Mouse (Mus musculus) kidney, adult 9 months (tissue): ENCODE data around the gene Alg5.
"Not testable (repeated sequence)": the region's sequence is repeated elsewhere in the genome, so short reads cannot be mapped to it uniquely, and the experiment has no call there.

Experiments used
- DNase-seq: peaks from one replicate; pipeline ENCODE4 v3.0.0; 2022

The Alg5 gene

GRCm38 (mm10) chr3:54741965-54742364 is 6.6 kb downstream of the Alg5 start:
- no peak for DNase-seq

GRCm38 (mm10) chr3:54745799-54746198 is 10.5 kb downstream of the Alg5 start:
- peak; percentile 23 for DNase-seq

DNA sequence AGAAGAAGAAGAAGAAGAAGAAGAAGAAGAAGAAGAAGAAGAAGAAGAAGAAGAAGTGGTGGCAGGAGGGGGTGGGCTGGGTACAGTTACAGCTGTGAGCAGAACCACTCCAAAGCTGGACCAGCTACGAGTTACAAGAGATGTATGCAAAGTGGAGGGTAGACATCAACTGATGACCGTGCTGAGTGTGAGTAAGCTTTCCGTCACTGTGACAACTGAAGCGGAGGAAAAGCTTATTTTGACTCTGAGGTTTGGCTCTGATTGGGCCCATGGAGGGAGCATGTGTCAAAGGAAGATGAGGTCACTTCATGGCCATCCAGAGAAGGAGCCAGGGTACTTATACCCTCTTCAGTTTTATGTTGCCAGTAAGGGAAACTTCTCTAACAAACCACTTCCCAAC is 18.1 kb downstream of the Alg5 start:
- DNase-seq = no peak

DNA sequence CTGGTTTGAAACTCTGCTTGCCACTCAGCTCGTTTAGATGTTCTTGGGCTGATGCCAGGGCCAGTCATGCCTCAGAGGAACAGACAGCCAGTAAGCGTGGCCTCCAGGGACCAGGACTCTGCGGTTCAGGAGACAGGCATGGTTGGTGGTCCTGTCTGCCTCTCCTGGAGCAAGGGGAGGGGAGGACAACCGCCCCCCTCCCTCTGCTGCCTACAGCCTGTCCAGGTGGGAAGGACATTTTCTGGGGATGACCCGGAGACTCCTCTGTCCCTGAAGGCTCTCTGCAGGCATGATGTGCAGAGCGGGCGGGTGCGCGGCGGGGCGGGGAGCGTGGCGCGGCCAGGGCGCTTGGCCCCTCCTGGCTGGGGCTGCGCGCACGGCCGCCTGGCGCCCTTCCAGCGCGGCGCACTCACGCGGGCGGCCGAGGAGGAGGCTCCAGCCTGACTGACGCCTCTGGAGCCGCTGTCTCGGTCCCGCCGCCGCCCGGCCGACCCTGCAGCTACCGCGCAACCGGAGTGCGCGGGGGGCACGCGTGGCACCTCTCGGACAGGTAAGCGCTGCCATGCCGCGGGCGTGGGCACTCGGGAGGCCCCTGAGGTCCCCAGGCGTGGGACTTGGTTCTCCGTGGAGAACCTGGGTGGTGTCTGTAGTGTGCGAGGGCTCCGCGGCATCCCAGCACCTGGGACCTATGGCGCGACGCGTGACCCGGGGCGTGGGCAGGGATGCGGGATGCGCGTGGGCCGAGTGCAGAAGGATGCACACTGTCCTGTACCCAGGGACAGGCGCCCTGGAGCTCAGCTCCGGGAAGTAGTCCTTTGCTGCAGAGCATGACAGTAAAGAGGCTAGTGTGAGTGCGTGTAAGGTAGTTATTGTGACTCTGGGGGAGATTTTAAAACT is 20.1 kb downstream of the Alg5 start, which contains the start of gene Smad9:
TSS of gene Smad9 (plus strand) at position 438 of the 897 bp plus-strand sequence.
- peak; percentile 57 for DNase-seq

DNA sequence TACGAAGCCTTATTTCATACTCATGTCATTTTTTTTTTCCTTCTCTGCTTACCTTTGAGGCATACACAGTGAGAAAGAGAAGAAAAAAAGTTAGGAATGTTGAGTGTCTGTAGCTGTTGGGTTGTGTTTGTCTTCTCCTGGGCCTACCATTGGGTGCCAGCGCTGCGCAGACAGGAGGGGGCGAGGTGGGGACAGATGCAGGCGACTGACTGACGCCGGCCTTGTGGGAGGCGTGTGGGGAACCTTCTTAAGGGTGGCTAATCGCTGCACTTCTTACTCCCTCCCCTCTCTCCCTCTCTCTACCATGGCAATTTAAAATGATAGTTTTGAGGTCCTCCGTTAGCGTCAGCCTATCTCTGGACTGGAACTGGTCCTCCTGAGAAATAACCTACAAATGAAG is 20.7 kb downstream of the Alg5 start:
- peak; percentile 11 for DNase-seq

- no peak for DNase-seq
Observed at GRCm38 (mm10) chr3:54757446-54757845, 22.1 kb downstream of the Alg5 start.

- DNase-seq = no peak
Observed at GRCm38 (mm10) chr3:54759211-54759610, 23.9 kb downstream of the Alg5 start.

DNA sequence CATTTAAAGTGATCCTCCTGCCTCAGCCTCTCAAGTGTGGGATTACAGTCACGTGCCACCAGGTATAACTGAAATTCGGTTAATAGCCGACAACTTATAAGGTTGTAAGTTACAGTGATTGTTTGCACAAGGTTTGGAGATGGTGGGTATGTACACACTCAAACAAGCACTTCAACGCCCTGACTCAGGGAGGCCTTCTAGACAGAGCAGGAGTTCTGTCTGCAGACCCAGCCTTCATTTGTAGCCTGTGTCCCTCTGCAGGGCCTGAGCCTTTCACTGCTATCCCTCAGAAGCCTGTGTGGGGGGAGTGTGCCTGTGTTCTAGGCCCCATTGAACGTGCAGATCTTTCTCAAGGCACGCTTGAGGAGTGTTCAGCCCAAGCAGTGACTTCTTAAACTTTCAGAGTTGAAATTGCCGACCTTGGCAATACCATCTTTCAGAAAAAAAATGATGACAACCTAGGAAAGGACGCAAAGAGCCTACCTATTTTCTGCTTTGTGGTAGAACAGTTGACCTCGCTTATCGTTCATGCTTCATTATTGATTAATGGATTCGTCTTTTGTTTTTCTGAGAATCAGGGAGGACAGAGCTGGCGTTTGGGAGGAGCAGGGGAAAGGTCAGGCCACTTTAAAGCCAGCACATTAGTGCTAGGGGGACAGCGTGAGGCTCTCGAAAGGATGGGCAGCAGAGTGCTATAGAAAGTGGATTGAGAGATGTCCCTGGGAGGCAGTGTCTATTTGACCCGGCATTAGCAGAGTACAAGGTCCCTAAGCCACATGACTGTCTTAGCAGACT is 25.2 kb downstream of the Alg5 start:
- no peak for DNase-seq

- no peak for DNase-seq
Observed at GRCm38 (mm10) chr3:54761258-54761657, 25.9 kb downstream of the Alg5 start.

GRCm38 (mm10) chr3:54764418-54764817 is 29.1 kb downstream of the Alg5 start:
- DNase-seq = peak; percentile 43

DNA sequence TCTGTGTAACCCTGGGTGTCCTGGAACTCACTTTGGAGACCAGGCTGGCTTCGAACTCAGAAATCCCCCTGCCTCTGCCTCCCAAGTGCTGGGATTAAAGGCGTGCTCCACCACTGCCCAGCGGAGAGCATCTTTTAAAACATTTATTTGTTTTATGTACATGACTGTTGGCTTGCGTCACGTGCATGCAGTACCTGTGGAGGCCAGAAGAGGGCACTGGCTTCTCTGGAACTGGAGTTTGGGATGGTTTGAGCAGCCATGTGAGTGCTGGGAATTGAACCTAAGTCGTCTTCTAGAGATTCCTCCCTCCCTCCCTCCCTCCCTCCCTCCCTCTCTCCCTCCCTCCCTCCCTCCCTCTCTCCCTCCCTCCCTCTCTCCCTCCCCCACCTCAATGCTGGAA is 30.2 kb downstream of the Alg5 start:
- not testable (repeated sequence) for DNase-seq

DNA sequence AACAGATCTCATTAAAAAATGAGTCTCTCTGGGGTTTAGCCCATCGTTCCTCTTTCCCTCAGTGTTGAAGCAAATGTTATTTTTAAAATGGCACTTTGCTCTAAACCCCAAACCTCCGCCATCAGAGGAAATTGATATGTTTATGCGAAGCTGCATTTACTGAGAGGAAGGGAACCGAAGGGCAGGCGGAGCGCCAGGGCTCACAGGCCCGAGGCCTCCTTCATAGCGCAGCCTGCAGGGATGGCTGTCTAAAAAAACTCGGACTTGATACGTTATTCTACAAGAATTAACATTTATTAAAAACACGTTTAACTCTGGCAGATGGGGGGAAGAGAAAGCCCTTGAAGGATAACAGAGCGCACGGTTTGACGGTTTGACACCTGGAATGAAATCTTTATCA is 30.7 kb downstream of the Alg5 start:
- no peak for DNase-seq

DNA sequence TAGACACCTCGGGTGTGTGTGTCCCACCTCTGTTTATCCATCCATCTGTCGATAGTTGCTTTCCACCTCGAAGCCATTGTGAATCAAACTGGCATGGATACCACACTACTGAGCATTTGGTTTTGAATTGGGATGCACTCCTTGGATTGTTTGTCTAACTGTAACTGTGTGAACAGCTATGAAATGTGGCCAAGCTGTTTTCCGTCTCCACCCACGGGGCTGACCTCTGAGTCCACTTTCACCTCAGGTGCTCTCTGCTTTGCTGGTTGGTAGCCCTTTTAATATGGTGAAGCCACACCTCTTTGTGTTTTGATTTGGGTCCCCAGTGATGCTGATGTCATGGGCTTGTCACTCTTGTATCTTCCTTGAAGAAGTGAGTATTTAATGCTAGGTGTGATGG is 31.5 kb downstream of the Alg5 start:
- no peak for DNase-seq

DNA sequence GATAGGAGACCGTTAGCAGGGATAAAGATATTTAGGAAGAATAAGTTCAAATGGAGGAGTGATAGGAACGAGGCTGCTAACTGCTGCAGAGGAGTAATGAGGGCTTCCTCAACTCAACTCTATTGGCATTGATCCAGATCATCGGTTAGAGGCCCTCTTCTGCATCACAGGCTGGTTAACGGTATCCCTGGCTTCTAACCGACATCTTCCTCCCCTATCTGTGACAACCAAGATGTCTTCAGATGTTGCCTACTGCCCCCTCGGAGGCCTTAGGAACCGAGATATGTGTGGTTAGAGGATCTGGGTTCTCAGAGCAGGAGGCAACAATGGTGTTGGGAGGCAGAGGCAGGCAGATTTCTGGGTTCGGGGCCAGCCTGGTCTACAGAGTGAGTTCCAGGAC is 33.3 kb downstream of the Alg5 start:
- DNase-seq = no peak

DNA sequence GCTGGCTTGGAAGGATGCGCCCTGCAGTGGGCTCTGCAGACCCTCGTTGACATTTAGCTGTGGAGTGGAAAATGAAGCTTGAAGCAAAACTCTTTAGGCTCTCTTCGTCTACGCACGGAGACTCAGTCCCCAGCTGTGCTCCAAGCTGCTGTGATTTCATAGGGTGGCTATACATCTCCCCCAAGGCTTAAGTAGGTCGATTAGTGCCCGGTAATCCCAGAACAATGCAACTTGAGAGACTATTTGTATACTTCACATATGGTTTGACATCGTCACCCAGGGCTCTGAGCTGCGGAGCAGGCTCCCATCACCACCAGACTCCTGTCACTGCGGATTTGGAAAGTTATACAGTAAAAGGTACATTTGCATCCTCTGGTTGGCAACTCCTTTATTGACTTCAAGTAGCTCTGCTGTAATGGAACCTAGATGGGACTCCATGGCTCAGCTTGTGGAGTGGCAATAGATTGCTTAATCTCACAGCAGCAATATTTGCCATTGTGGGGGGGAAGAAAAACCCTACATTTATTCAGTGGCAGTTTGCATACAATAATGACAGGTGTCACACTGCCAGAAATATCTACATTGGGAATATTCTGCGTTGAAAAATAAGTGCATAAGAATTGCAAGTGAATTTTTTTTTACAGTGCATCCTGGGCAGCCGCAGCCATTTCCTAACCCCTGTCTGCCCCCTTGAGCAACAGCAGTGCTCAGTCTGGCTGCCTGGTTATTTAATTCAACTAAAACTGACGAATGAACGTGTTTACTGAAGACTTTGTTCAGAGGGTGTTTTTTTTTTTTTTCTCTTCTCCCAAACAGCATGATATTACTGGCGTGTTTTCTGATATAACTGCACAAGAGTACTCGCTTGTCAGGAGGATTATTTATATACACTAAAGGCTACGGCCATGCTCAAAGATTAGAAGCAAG is 34.3 kb downstream of the Alg5 start:
- no peak for DNase-seq

DNA sequence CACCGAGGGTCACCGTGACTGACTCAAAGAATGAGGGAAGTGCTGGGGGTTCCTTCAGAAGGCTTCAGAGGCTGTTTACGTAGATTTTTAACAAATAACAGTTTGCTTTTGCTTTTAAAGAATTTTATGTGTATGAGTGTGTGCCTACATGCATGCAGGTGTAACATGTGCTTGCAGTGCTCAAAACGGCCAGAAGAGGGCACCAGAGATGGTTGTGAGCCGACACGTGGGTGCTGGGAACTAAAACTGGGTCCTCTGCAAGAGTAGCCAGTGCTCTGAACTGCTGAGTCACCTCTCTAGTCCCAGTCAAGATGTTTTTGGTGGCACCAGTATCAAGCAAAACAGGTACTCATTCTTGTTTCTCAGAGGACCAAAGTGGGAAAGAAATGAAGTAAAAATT is 38.3 kb downstream of the Alg5 start:
- no peak for DNase-seq

DNA sequence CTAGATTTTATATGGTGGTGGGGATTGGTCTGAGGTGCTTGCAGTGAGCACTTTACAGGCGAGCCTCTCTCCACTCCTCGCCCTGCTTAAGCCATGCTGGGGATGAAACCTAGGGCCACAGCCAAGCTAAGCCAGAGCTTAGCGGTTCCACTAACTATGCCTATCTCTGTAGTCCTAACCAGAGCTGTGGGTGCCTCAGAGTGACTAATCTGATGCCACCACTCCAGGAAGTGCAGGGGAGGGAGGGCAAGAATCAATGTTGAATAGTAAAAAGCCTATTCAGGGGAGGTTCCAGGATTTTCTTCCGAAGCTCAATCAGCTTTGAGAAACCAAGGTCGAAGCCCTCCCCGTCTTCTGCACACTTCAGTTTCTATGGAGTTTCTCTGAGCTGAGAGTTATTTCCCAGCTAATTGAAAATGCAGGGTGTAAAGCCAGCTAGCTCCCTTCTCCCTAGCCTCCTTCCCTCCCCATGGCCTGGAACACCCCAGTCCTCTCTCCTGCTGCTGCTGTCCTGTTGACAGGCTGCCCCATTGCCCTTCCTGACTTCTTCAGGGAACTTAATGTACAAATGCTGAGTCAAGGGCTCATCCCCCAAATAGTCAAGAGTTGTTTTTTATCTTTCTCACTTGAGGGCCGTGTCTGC is 40.8 kb downstream of the Alg5 start:
- DNase-seq = no peak

DNA sequence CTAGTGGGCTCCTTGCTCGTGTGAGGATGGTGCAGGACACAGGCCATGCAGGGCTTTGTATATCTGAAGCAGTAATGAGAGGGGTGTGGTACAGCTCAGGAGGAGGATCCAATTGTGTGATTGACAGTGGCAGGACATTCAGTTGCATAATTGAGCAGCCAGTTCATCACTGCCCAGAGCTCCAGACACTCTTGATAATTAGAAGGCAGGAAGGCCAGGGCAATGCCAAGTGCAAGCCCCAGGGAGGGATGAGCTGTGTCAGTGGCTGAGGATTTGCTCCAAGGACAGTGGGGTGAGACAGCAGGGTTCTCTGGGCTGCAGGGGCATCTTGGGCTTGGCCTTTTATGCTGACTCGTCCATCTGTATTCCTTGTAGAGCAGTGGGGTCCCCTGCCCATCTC is 55.3 kb downstream of the Alg5 start:
- DNase-seq = no peak

- DNase-seq = no peak
Observed at GRCm38 (mm10) chr3:54791822-54792677, 56.7 kb downstream of the Alg5 start.

GRCm38 (mm10) chr3:54793762-54794161 is 58.4 kb downstream of the Alg5 start:
- no peak for DNase-seq

- no peak for DNase-seq
Observed at GRCm38 (mm10) chr3:54795379-54795778, 60.0 kb downstream of the Alg5 start.
